In the genomic region with DNA sequence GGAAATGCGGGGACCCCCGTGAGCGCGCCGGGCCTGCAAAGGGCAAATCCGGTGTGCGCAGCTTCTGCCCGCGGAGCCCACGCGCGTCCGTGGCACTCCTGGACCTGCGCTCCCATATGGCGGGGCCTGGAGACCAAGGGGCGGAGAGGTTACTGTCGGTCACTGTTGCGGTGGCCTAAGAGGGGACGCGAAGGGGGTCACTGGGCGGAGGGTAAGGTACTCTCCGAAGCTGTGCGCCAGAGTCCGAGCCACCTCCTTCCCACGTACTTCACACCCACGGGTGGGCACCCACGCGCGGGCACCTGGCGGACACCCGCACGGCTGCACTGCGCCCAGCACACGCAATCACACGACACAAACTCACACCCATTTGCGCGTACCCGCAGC, we compare ENCODE assay signal across 8 mouse cellular contexts. TPM values are rescaled to one million over a fixed set of nuclear protein-coding genes. Genes with fewer than 3 reads are reported as not detected.
DNase-seq lines count a peak whose midpoint lies in the region; ATAC-seq and TF ChIP-seq lines count a peak whose summit lies in the region.

No protein-coding gene starts in this region.

- ATAC-seq in embryonic facial prominence, embryonic 13.5 days (ENCODE audit: insufficient number of reproducible peaks, insufficient read depth, low FRiP score, low TSS enrichment, low read depth) = no peak
- ATAC-seq in hindbrain, embryonic 15.5 days (ENCODE audit: low FRiP score, low read depth) = peak; percentile 39

- under 1% methylated on average over 38 of the region's 38 CpGs for WGBS in embryonic facial prominence, embryonic 13.5 days
- under 1% methylated on average over 38 of the region's 38 CpGs for WGBS in hindbrain, embryonic 15.5 days

- H3K4me1 ChIP-seq in ES-E14 (ENCODE audit: control insufficient read depth in 2 of 2, insufficient read depth in 2 of 2, low read length in 2 of 2, poor library complexity in 1 of 2) = peaks cover 2 to 19% of the 10 kb centered on the region in 2 experiments; a peak in 1 of 4 replicates
- H3K4me1 ChIP-seq in embryonic facial prominence, embryonic 13.5 days = peaks cover 21% of the 10 kb centered on the region
- H3K4me1 ChIP-seq in hindbrain, embryonic 15.5 days (replicated peaks) = peaks cover 27% of the 10 kb centered on the region

- peak; percentile 42 for DNase-seq in gastrocnemius, postnatal 10 days
- no peak for DNase-seq in gastrocnemius, postnatal 4 days (ENCODE audit: low spot score in 2 of 2)
- no peak for DNase-seq in ES-E14 (ENCODE audit: low read depth, low spot score)
- peak; percentile 40 for DNase-seq in lung, postnatal 10 days
- DNase-seq in right cerebral cortex, postnatal 4 days = peak; percentile 33
- DNase-seq in layer of hippocampus, postnatal 36 days = no peak

- in situ Hi-C loops in ES-E14 (cut with MboI; ENCODE audit: low sequenced_read_pairs in 2 of 2, unreplicated experiment in 2 of 2) = no loop called here

- peaks cover 48% of the 10 kb centered on the region for H3K27me3 ChIP-seq in embryonic facial prominence, embryonic 13.5 days
- peaks cover 17% of the 10 kb centered on the region; the same call in 1 of the 2 replicates for H3K27me3 ChIP-seq in hindbrain, embryonic 15.5 days

- H3K4me2 ChIP-seq in embryonic facial prominence, embryonic 13.5 days = peak overlapping the region; percentile 100
- peak overlapping the region; percentile 100 for H3K4me2 ChIP-seq in hindbrain, embryonic 15.5 days

- H3K27ac ChIP-seq in ES-E14 (ENCODE audit: insufficient read depth, low read depth, low read length, poor library complexity, severe bottlenecking) = peak overlapping the region; percentile 55; the same call in 1 of the 2 replicates
- no peak overlapping the region for H3K27ac ChIP-seq in embryonic facial prominence, embryonic 13.5 days
- peak overlapping the region; percentile 77 for H3K27ac ChIP-seq in hindbrain, embryonic 15.5 days (replicated peaks)

- H3K36me3 ChIP-seq in ES-E14 (ENCODE audit: control insufficient read depth, insufficient read depth, low read length, poor library complexity, severe bottlenecking) = peaks cover 22% of the 10 kb centered on the region
- H3K36me3 ChIP-seq in embryonic facial prominence, embryonic 13.5 days = no peaks in the 10 kb centered on the region
- no peaks in the 10 kb centered on the region for H3K36me3 ChIP-seq in hindbrain, embryonic 15.5 days

- H3K9ac ChIP-seq in ES-E14 (ENCODE audit: insufficient read depth, low read depth, low read length, poor library complexity, severe bottlenecking) = peak overlapping the region; percentile 90
- H3K9ac ChIP-seq in embryonic facial prominence, embryonic 13.5 days = peak overlapping the region; percentile 73
- H3K9ac ChIP-seq in hindbrain, embryonic 15.5 days = peak overlapping the region; percentile 59

- peak overlapping the region; percentile 70 to 95 for H3K4me3 ChIP-seq in ES-E14 (ENCODE audit: insufficient read depth in 1 of 2, low read depth in 1 of 2, low read length in 2 of 2, poor library complexity in 1 of 2, severe bottlenecking in 1 of 2)
- peak overlapping the region; percentile 65 for H3K4me3 ChIP-seq in embryonic facial prominence, embryonic 13.5 days
- peak overlapping the region; percentile 63 for H3K4me3 ChIP-seq in hindbrain, embryonic 15.5 days

- H3K9me3 ChIP-seq in ES-E14 (ENCODE audit: control insufficient read depth, insufficient read depth, low read depth, low read length) = no peaks in the 10 kb centered on the region
- no peaks in the 10 kb centered on the region for H3K9me3 ChIP-seq in embryonic facial prominence, embryonic 13.5 days
- no peaks in the 10 kb centered on the region for H3K9me3 ChIP-seq in hindbrain, embryonic 15.5 days

TF ChIP-seq in ES-E14, 5 proteins besides CTCF, POLR2A, EP300 and RAD21:
- no peak for TF ChIP-seq CHD2 (IDR thresholded peaks at IDR 0.05; ENCODE audit: low read depth, low read length)
- no peak for TF ChIP-seq ZC3H11A (IDR thresholded peaks at IDR 0.05; ENCODE audit: borderline replicate concordance, low read depth, low read length)
- TF ChIP-seq ZNF384 (IDR thresholded peaks at IDR 0.05; ENCODE audit: low read depth, low read length) = no peak
- no peak for TF ChIP-seq MAFK (IDR thresholded peaks at IDR 0.05; ENCODE audit: insufficient read depth, low read depth, low read length)
- TF ChIP-seq HCFC1 (IDR thresholded peaks at IDR 0.05; ENCODE audit: borderline replicate concordance, insufficient read depth, low read length) = no peak

RNA-seq across cellular contexts. Expression of a gene that starts 0.5 kb away (rescaled TPM):
- 10 to 100 TPM in 1 of 2 experiments, 1 to 10 TPM in 1; 8.6 to 17.2 TPM for total RNA-seq in gastrocnemius, postnatal 10 days (2021)
- 1 to 10 TPM; 6.3 to 6.7 TPM for total RNA-seq in gastrocnemius, postnatal 4 days (2021)
- 6.4 and 11.3 TPM in 2 replicates for total RNA-seq in ES-E14 (2012; rRNA removed)
- 7.5 and 7.8 TPM in 2 replicates for polyA plus RNA-seq in embryonic facial prominence, embryonic 13.5 days (2015; fragmentation: Nextera tagmentation; extraction: Ambion mirVana)
- 17.3 and 20.0 TPM in 2 replicates for polyA plus RNA-seq in hindbrain, embryonic 15.5 days (2015; fragmentation: Nextera tagmentation; extraction: Ambion mirVana)
- total RNA-seq in layer of hippocampus, postnatal 36 days (2021) = 10 to 100 TPM; 26.2 to 41.7 TPM

RNA-seq across cellular contexts. Expression of a gene that starts 23.4 kb away (rescaled TPM):
- 1 to 10 TPM; 3.3 to 3.7 TPM for total RNA-seq in gastrocnemius, postnatal 10 days (2021)
- total RNA-seq in gastrocnemius, postnatal 4 days (2021) = 1 to 10 TPM; 2.2 to 2.9 TPM
- 3.9 and 4.0 TPM in 2 replicates for total RNA-seq in ES-E14 (2012; rRNA removed)
- 1.6 and 1.9 TPM in 2 replicates for polyA plus RNA-seq in embryonic facial prominence, embryonic 13.5 days (2015; fragmentation: Nextera tagmentation; extraction: Ambion mirVana)
- 65.8 and 81.7 TPM in 2 replicates for polyA plus RNA-seq in hindbrain, embryonic 15.5 days (2015; fragmentation: Nextera tagmentation; extraction: Ambion mirVana)
- total RNA-seq in layer of hippocampus, postnatal 36 days (2021) = 10 to 100 TPM; 40.9 to 41.3 TPM

RNA-seq across cellular contexts. Expression of a gene that starts 34.2 kb away (rescaled TPM):
- under 1 TPM; 0.34 to 0.47 TPM for total RNA-seq in gastrocnemius, postnatal 10 days (2021)
- total RNA-seq in gastrocnemius, postnatal 4 days (2021) = under 1 TPM; 0.26 to 0.37 TPM
- total RNA-seq in ES-E14 (2012; rRNA removed) = 0.98 and 1.0 TPM in 2 replicates
- polyA plus RNA-seq in embryonic facial prominence, embryonic 13.5 days (2015; fragmentation: Nextera tagmentation; extraction: Ambion mirVana) = 1.2 and 1.8 TPM in 2 replicates
- 6.7 and 7.2 TPM in 2 replicates for polyA plus RNA-seq in hindbrain, embryonic 15.5 days (2015; fragmentation: Nextera tagmentation; extraction: Ambion mirVana)
- 10 to 100 TPM; 10.7 to 16.8 TPM for total RNA-seq in layer of hippocampus, postnatal 36 days (2021)

Comparison
In these comparisons a context has a peak if more than half of its experiments do, and no peak if none do; other contexts are left out.
1. DNase-seq: peak in gastrocnemius, postnatal 10 days (single experiment), lung, postnatal 10 days (single experiment) and right cerebral cortex, postnatal 4 days (single experiment); none in gastrocnemius, postnatal 4 days (0 of 2), ES-E14 (single experiment) and layer of hippocampus, postnatal 36 days (0 of 2).
2. Peak in every context shown above with its lines, with median percentiles within 50 percentile points of each other: H3K4me3 ChIP-seq and H3K9ac ChIP-seq.